In the genomic region with DNA sequence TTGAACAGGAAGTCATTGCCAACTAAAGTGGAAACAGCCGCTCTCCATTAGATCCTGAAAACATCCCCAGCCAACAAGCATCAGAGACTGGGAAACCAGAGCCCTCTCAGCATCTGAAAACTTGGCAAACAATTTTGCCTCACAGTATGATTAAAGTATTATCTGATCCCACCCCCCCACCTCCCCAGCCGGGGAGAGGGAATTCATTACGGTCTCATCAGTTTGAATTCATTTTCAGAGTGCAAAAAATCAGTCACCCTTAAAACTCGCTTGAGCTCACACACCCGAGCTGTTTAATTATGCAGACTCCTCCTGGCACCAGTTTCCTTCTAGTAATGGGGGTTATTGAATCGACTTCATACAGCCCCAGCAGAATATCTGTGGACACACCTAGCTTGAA, we compare ENCODE assay signal across 21 mouse cellular contexts.
A peak's percentile ranks its signal among the peaks of the same experiment; 100 is the strongest.
DNase-seq lines count a peak whose midpoint lies in the region; ATAC-seq lines count a peak whose summit lies in the region.
"Had no signal": no experiment of that assay in that cellular context is flagged by ENCODE, and none has a peak within 500 bp of the region (broad histone marks: within the 10 kb centered on the region; RNA-seq: fewer than 3 reads in every experiment).

No protein-coding gene starts in this region.

- H3K4me2 ChIP-seq in hindbrain, embryonic 15.5 days: no peak overlapping the region
- H3K4me2 ChIP-seq in embryonic facial prominence, embryonic 14.5 days (ENCODE audit: low read depth, low read length): no peak overlapping the region
- no peak overlapping the region for H3K4me2 ChIP-seq in forebrain, embryonic 16.5 days (ENCODE audit: low read length)
- H3K4me2 ChIP-seq: liver, embryonic 12.5 days; lung, embryonic 14.5 days had no signal

- no peaks in the 10 kb centered on the region for H3K36me3 ChIP-seq in hindbrain, embryonic 15.5 days
- no peaks in the 10 kb centered on the region for H3K36me3 ChIP-seq in hindbrain, embryonic 10.5 days
- no peaks in the 10 kb centered on the region for H3K36me3 ChIP-seq in embryonic facial prominence, embryonic 14.5 days (ENCODE audit: control insufficient read depth, insufficient read depth, low read length)
- no peaks in the 10 kb centered on the region for H3K36me3 ChIP-seq in forebrain, embryonic 16.5 days (ENCODE audit: control insufficient read depth, insufficient read depth)
- H3K36me3 ChIP-seq: liver, embryonic 12.5 days had no signal

- 22% methylated on average over 6 of the region's 6 CpGs for WGBS in hindbrain, embryonic 15.5 days
- WGBS in hindbrain, embryonic 10.5 days: 57% methylated on average over 6 of the region's 6 CpGs
- WGBS in embryonic facial prominence, embryonic 14.5 days: 19% methylated on average over 6 of the region's 6 CpGs
- WGBS in forebrain, embryonic 16.5 days: 8% methylated on average over 6 of the region's 6 CpGs

- no peaks in the 10 kb centered on the region for H3K9me3 ChIP-seq in hindbrain, embryonic 15.5 days
- H3K9me3 ChIP-seq in hindbrain, embryonic 10.5 days: peaks cover 7% of the 10 kb centered on the region; the same call in 1 of the 2 replicates
- 0 out of 2 replicates have a peak, but pooled peaks cover 4% of the 10 kb centered on the region for H3K9me3 ChIP-seq in embryonic facial prominence, embryonic 14.5 days (ENCODE audit: control insufficient read depth, low read length)
- H3K9me3 ChIP-seq in forebrain, embryonic 16.5 days (ENCODE audit: control insufficient read depth, low read length): no peaks in the 10 kb centered on the region
- H3K9me3 ChIP-seq: liver, embryonic 12.5 days had no signal

- intact Hi-C loops in heart, postnatal 25 days (cut with DNase I): no loop called here

- ATAC-seq in hindbrain, embryonic 15.5 days (ENCODE audit: low FRiP score, low read depth): 0 out of 2 replicates have a peak, but pooled peaks have one; percentile 38
- ATAC-seq in embryonic facial prominence, embryonic 14.5 days (ENCODE audit: low read depth): no peak
- peak; percentile 69 for ATAC-seq in forebrain, embryonic 16.5 days
- ATAC-seq: intestine, embryonic 16.5 days; liver, embryonic 12.5 days; midbrain, embryonic 16.5 days had no signal

- DNase-seq in hindbrain, embryonic 10.5 days (ENCODE audit: low spot score): no peak
- peak; percentile 30 for DNase-seq in MN1 (ENCODE audit: low spot score)
- DNase-seq in embryonic facial prominence, embryonic 14.5 days (ENCODE audit: low spot score): peak; percentile 78
- no peak for DNase-seq in thymus, postnatal 10 days (ENCODE audit: low spot score in 2 of 2)
- DNase-seq in embryo, embryonic 10.5 days (ENCODE audit: low spot score): no peak
- no peak for DNase-seq in heart, postnatal 25 days (ENCODE audit: low spot score)
- DNase-seq: adrenal gland, adult 8-10 months; B cell, adult 2 months; cerebellum, adult 9-11 months; gastrocnemius, postnatal 10 days; heart, adult 18-20 months; heart, postnatal 4 days; kidney, postnatal 36 days; lung, embryonic 14.5 days; thymus, postnatal 4 days had no signal

- H3K27me3 ChIP-seq in hindbrain, embryonic 15.5 days: no peaks in the 10 kb centered on the region
- no peaks in the 10 kb centered on the region for H3K27me3 ChIP-seq in hindbrain, embryonic 10.5 days (ENCODE audit: insufficient read depth, poor library complexity, severe bottlenecking)
- no peaks in the 10 kb centered on the region for H3K27me3 ChIP-seq in embryonic facial prominence, embryonic 14.5 days (replicated peaks; ENCODE audit: control insufficient read depth, insufficient read depth, low read length)
- H3K27me3 ChIP-seq in forebrain, embryonic 16.5 days (replicated peaks; ENCODE audit: control insufficient read depth, insufficient read depth, low read length): no peaks in the 10 kb centered on the region
- H3K27me3 ChIP-seq: liver, embryonic 12.5 days had no signal

- no peak overlapping the region for H3K9ac ChIP-seq in hindbrain, embryonic 15.5 days
- H3K9ac ChIP-seq in embryonic facial prominence, embryonic 14.5 days (ENCODE audit: low read depth, low read length): no peak overlapping the region
- no peak overlapping the region for H3K9ac ChIP-seq in forebrain, embryonic 16.5 days (replicated peaks; ENCODE audit: low read depth, low read length)
- H3K9ac ChIP-seq: liver, embryonic 12.5 days; lung, embryonic 14.5 days had no signal

- peaks cover 9% of the 10 kb centered on the region for H3K4me1 ChIP-seq in hindbrain, embryonic 15.5 days (replicated peaks)
- peaks cover 7% of the 10 kb centered on the region; the same call in 1 of the 2 replicates for H3K4me1 ChIP-seq in hindbrain, embryonic 10.5 days (replicated peaks)
- peaks cover 4% of the 10 kb centered on the region; the same call in 1 of the 2 replicates for H3K4me1 ChIP-seq in embryonic facial prominence, embryonic 14.5 days (ENCODE audit: control insufficient read depth, insufficient read depth, low read length)
- H3K4me1 ChIP-seq in forebrain, embryonic 16.5 days (replicated peaks; ENCODE audit: control insufficient read depth, insufficient read depth, low read length): peaks cover 16% of the 10 kb centered on the region
- H3K4me1 ChIP-seq: liver, embryonic 12.5 days had no signal

- no peak overlapping the region for H3K27ac ChIP-seq in hindbrain, embryonic 15.5 days (replicated peaks)
- H3K27ac ChIP-seq in hindbrain, embryonic 10.5 days: no peak overlapping the region
- no peak overlapping the region for H3K27ac ChIP-seq in embryonic facial prominence, embryonic 14.5 days (replicated peaks; ENCODE audit: low read depth, low read length)
- H3K27ac ChIP-seq in forebrain, embryonic 16.5 days (ENCODE audit: low read length): 0 out of 2 replicates have a peak overlapping the region, but pooled peaks have one; percentile 10
- H3K27ac ChIP-seq: left cerebral cortex, adult 2 months; liver, embryonic 12.5 days had no signal

- H3K4me3 ChIP-seq in hindbrain, embryonic 15.5 days: no peak overlapping the region
- H3K4me3 ChIP-seq in hindbrain, embryonic 10.5 days: no peak overlapping the region
- no peak overlapping the region for H3K4me3 ChIP-seq in embryonic facial prominence, embryonic 14.5 days (ENCODE audit: low read depth, low read length)
- H3K4me3 ChIP-seq in forebrain, embryonic 16.5 days (replicated peaks; ENCODE audit: low read length): no peak overlapping the region
- H3K4me3 ChIP-seq: left cerebral cortex, adult 2 months; liver, embryonic 12.5 days had no signal

Comparison
In these comparisons a context has a peak if more than half of its experiments do, and no peak if none do; other contexts are left out.
1. DNase-seq: peak in MN1 (single experiment) and embryonic facial prominence, embryonic 14.5 days (single experiment); none in hindbrain, embryonic 10.5 days (single experiment), thymus, postnatal 10 days (0 of 2), embryo, embryonic 10.5 days (single experiment) and heart, postnatal 25 days (single experiment).